Mouse (Mus musculus): ENCODE data around the gene Reep1.

Gene Reep1

GRCm38 (mm10) chr6:71738611-71739010, 31.2 kb downstream of the Reep1 start:
- DNase-seq = peak; percentile 61

GRCm38 (mm10) chr6:71740921-71741320, 33.6 kb downstream of the Reep1 start:
- DNase-seq = no peak

- no peak for DNase-seq
These were observed 34.8 kb downstream of the Reep1 start for GRCm38 (mm10) chr6:71741998-71742636.

- DNase-seq = no peak
These were observed 37.6 kb downstream of the Reep1 start for GRCm38 (mm10) chr6:71744934-71745333.

GRCm38 (mm10) chr6:71745482-71746234, 38.3 kb downstream of the Reep1 start:
- DNase-seq = no peak

GRCm38 (mm10) chr6:71746246-71746645, 38.9 kb downstream of the Reep1 start:
- no peak for DNase-seq

GRCm38 (mm10) chr6:71746846-71747245, 39.5 kb downstream of the Reep1 start:
- peak; percentile 56 for DNase-seq

- DNase-seq = no peak
These were observed 44.2 kb downstream of the Reep1 start for GRCm38 (mm10) chr6:71751602-71752001.

GRCm38 (mm10) chr6:71752791-71753464, 45.6 kb downstream of the Reep1 start:
- no peak for DNase-seq

- DNase-seq = peak; percentile 84
These were observed 49.9 kb downstream of the Reep1 start for GRCm38 (mm10) chr6:71757039-71757894.

- DNase-seq = no peak
These were observed 51.4 kb downstream of the Reep1 start for GRCm38 (mm10) chr6:71758780-71759179.

GRCm38 (mm10) chr6:71760073-71760472, 52.7 kb downstream of the Reep1 start:
- DNase-seq = peak; percentile 49

GRCm38 (mm10) chr6:71767761-71768160, 60.4 kb downstream of the Reep1 start:
- peak; percentile 44 for DNase-seq

GRCm38 (mm10) chr6:71769901-71770690, 62.7 kb downstream of the Reep1 start:
- DNase-seq = peak; percentile 43

GRCm38 (mm10) chr6:71770856-71771255, 63.5 kb downstream of the Reep1 start:
- DNase-seq = no peak

GRCm38 (mm10) chr6:71771282-71771681, 63.9 kb downstream of the Reep1 start:
- no peak for DNase-seq

- DNase-seq = no peak
These were observed 64.8 kb downstream of the Reep1 start for GRCm38 (mm10) chr6:71772156-71772555.

- no peak for DNase-seq
These were observed 65.4 kb downstream of the Reep1 start for GRCm38 (mm10) chr6:71772636-71773208.

GRCm38 (mm10) chr6:71778016-71778415, 70.7 kb downstream of the Reep1 start:
- peak; percentile 6 for DNase-seq

- DNase-seq = peak; percentile 7
These were observed 72.5 kb downstream of the Reep1 start for GRCm38 (mm10) chr6:71779831-71780230.

- peak; percentile 9 for DNase-seq
These were observed 73.1 kb downstream of the Reep1 start for GRCm38 (mm10) chr6:71780431-71780830.

- no peak for DNase-seq
These were observed 75.8 kb downstream of the Reep1 start for GRCm38 (mm10) chr6:71783165-71783564.

Measured in thymus, postnatal 4 days (tissue).